Mouse (Mus musculus): ENCODE data around the gene Foxp1.

GRCm38 (mm10) chr6:99004255-99004997, 518.1 kb downstream of the Foxp1 start:
- no peak for TF ChIP-seq CTCF (IDR thresholded peaks at IDR 0.05; ENCODE audit: low read depth, low read length)
- TF ChIP-seq TAL1 (conservative IDR thresholded peaks at IDR 0.05; ENCODE audit: low read depth, low read length) = no peak
- no peak for TF ChIP-seq GATA1 (IDR thresholded peaks at IDR 0.05; ENCODE audit: borderline replicate concordance, low read length)
- no peak for TF ChIP-seq POLR2AphosphoS5 (IDR thresholded peaks at IDR 0.05; ENCODE audit: insufficient replicate concordance, low read depth, low read length)

Measured in G1E (cell line).